Mouse (Mus musculus) CH12.LX (cell line): Measurements from ENCODE around the gene Prrg2. TPM values are rescaled to one million over a fixed set of nuclear protein-coding genes. Genes with fewer than 3 reads are reported as not detected.

Experiments
- DNase-seq: peaks from one replicate; pipeline ENCODE4 v3.0.0-alpha.2; 2013; ENCODE audit errors: extremely low read depth
- H3K27ac ChIP-seq: 2 replicates; pipeline ENCODE4 v1.5.1; 2012; ENCODE audit warnings: low read depth, mild to moderate bottlenecking, control low read depth, moderate library complexity; ENCODE audit not compliant: insufficient read depth
- H3K27me3 ChIP-seq: replicated peaks from 2 replicates; pipeline ENCODE3; 2012; ENCODE audit warnings: inconsistent platforms
- H3K36me3 ChIP-seq, 2 experiments: replicated peaks in 1 of 2; 2 replicates each; pipeline versions ENCODE3 to v1.6.1; 2012; ENCODE audit warnings: inconsistent platforms in 1 of 2, low read length in 1 of 2, mild to moderate bottlenecking in 1 of 2, mixed read lengths in 1 of 2, moderate library complexity in 1 of 2; ENCODE audit not compliant: control insufficient read depth in 1 of 2, insufficient read depth in 1 of 2
- H3K4me1 ChIP-seq, 2 experiments: 2 replicates each; pipeline ENCODE4 v1.6.1; 2012; ENCODE audit warnings: inconsistent platforms in 1 of 2, moderate library complexity in 1 of 2; ENCODE audit not compliant: insufficient read depth in 2 of 2, control insufficient read depth in 1 of 2
- H3K4me2 ChIP-seq: 2 replicates; pipeline ENCODE4 v1.6.1; 2012; ENCODE audit warnings: low read depth, mild to moderate bottlenecking, control low read depth; ENCODE audit not compliant: poor library complexity, insufficient read depth, severe bottlenecking
- H3K4me3 ChIP-seq, 3 experiments: fragments of 150-350 bp in 1 of 3; sonication (generic) in 1 of 3; replicated peaks in 1 of 3; 2 replicates each; pipeline versions ENCODE3 to v1.5.1; 2011 to 2012; ENCODE audit warnings: low read depth in 2 of 3, low read length in 2 of 3, mild to moderate bottlenecking in 2 of 3, moderate library complexity in 2 of 3, control low read depth in 1 of 3, improper control_type of control experiment in 1 of 3, inconsistent platforms in 1 of 3, mixed read lengths in 1 of 3; ENCODE audit not compliant: poor library complexity in 1 of 3
- H3K79me2 ChIP-seq: replicated peaks from 2 replicates; pipeline ENCODE4 v1.6.1; 2012; ENCODE audit warnings: mild to moderate bottlenecking, moderate library complexity; ENCODE audit not compliant: control insufficient read depth, poor library complexity, insufficient read depth, severe bottlenecking; ENCODE audit errors: extremely low read depth
- H3K9ac ChIP-seq: 2 replicates; pipeline ENCODE4 v1.6.1; 2012; ENCODE audit warnings: low read depth, mild to moderate bottlenecking, control low read depth, moderate library complexity; ENCODE audit not compliant: insufficient read depth
- H3K9me3 ChIP-seq: replicated peaks from 2 replicates; pipeline ENCODE3; 2012; ENCODE audit warnings: low read length, inconsistent platforms, mixed read lengths
- BHLHE40 ChIP-seq: IDR thresholded peaks from 2 replicates; pipeline ENCODE4 v1.6.1; 2011; ENCODE audit warnings: mild to moderate bottlenecking, low read depth, low read length, improper control_type of control experiment
- CHD1 ChIP-seq: IDR thresholded peaks from 2 replicates; pipeline ENCODE4 v1.6.1; 2012; ENCODE audit warnings: low read depth, low read length, improper control_type of control experiment, inconsistent platforms
- E2F4 ChIP-seq: IDR thresholded peaks from 2 replicates; pipeline ENCODE4 v1.6.1; 2011; ENCODE audit warnings: low read depth, low read length, improper control_type of control experiment; ENCODE audit not compliant: insufficient replicate concordance
- ELF1 ChIP-seq: IDR thresholded peaks from 2 replicates; pipeline ENCODE4 v1.6.1; 2014; ENCODE audit warnings: low read depth, mild to moderate bottlenecking, inconsistent platforms, low read length, improper control_type of control experiment
- EP300 ChIP-seq: IDR thresholded peaks from 2 replicates; pipeline ENCODE4 v1.6.1; 2011; ENCODE audit warnings: low read length, improper control_type of control experiment
- ETS1 ChIP-seq: conservative IDR thresholded peaks from 2 replicates; pipeline ENCODE4 v1.6.1; 2012; ENCODE audit warnings: low read depth, mild to moderate bottlenecking, inconsistent platforms, low read length, improper control_type of control experiment, moderate library complexity
- HCFC1 ChIP-seq: IDR thresholded peaks from 2 replicates; pipeline ENCODE4 v1.6.1; 2012; ENCODE audit warnings: low read depth, mild to moderate bottlenecking, inconsistent platforms, low read length, improper control_type of control experiment
- IRF4 ChIP-seq: IDR thresholded peaks from 2 replicates; pipeline ENCODE4 v1.6.1; 2014; ENCODE audit warnings: low read depth, mild to moderate bottlenecking, inconsistent platforms, low read length, improper control_type of control experiment
- KAT2A ChIP-seq: IDR thresholded peaks from 2 replicates; pipeline ENCODE4 v1.6.1; 2012; ENCODE audit warnings: low read length, improper control_type of control experiment, inconsistent platforms; ENCODE audit not compliant: insufficient replicate concordance
- MAFK ChIP-seq: IDR thresholded peaks from 2 replicates; pipeline ENCODE4 v1.6.1; 2011; ENCODE audit warnings: low read length, improper control_type of control experiment; ENCODE audit not compliant: insufficient replicate concordance
- MEF2A ChIP-seq: IDR thresholded peaks from 2 replicates; pipeline ENCODE4 v1.6.1; 2014; ENCODE audit warnings: low read depth, mild to moderate bottlenecking, inconsistent platforms, low read length, improper control_type of control experiment, borderline replicate concordance
- MXI1 ChIP-seq: IDR thresholded peaks from 2 replicates; pipeline ENCODE4 v1.6.1; 2011; ENCODE audit warnings: mild to moderate bottlenecking, low read depth, low read length, improper control_type of control experiment
- MYC ChIP-seq: IDR thresholded peaks from 2 replicates; pipeline ENCODE4 v1.6.1; 2011; ENCODE audit warnings: low read depth, mild to moderate bottlenecking, improper control_type of control experiment, low read length
- NELFE ChIP-seq: IDR thresholded peaks from 2 replicates; pipeline ENCODE4 v1.6.1; 2011; ENCODE audit warnings: low read depth, low read length, improper control_type of control experiment
- NRF1 ChIP-seq: IDR thresholded peaks from 2 replicates; pipeline ENCODE4 v1.6.1; 2014; ENCODE audit warnings: low read depth, mild to moderate bottlenecking, inconsistent platforms, low read length, improper control_type of control experiment, moderate library complexity
- PAX5 ChIP-seq: IDR thresholded peaks from 2 replicates; pipeline ENCODE4 v1.6.1; 2012; ENCODE audit warnings: low read length, inconsistent platforms, mixed read lengths
- POLR2AphosphoS2 ChIP-seq: IDR thresholded peaks from 2 replicates; pipeline ENCODE4 v1.6.1; 2011; ENCODE audit warnings: low read depth, low read length, improper control_type of control experiment
- SIN3A ChIP-seq: IDR thresholded peaks from 2 replicates; pipeline ENCODE4 v1.6.1; 2012; ENCODE audit warnings: low read length, improper control_type of control experiment, inconsistent platforms
- SMC3 ChIP-seq: IDR thresholded peaks from 2 replicates; pipeline ENCODE4 v1.6.1; 2011; ENCODE audit warnings: low read depth, low read length, improper control_type of control experiment
- TCF12 ChIP-seq: IDR thresholded peaks from 2 replicates; pipeline ENCODE4 v1.6.1; 2014; ENCODE audit warnings: low read depth, mild to moderate bottlenecking, inconsistent platforms, low read length, improper control_type of control experiment
- UBTF ChIP-seq: IDR thresholded peaks from 2 replicates; pipeline ENCODE4 v1.6.1; 2012; ENCODE audit warnings: low read depth, mild to moderate bottlenecking, inconsistent platforms, low read length, improper control_type of control experiment, moderate library complexity
- USF2 ChIP-seq: conservative IDR thresholded peaks from 2 replicates; pipeline ENCODE4 v1.6.1; 2011; ENCODE audit warnings: low read depth, low read length, improper control_type of control experiment
- ZC3H11A ChIP-seq: IDR thresholded peaks from 2 replicates; pipeline ENCODE4 v1.6.1; 2012; ENCODE audit warnings: low read depth, mild to moderate bottlenecking, inconsistent platforms, low read length, improper control_type of control experiment
- dilution Hi-C: fragments of 300-500 bp; cut with MboI; formaldehyde crosslinking; loops from 2 replicates; pipeline ENCODE4 v1.14.3; 2020; ENCODE audit warnings: low sequenced_read_pairs; ENCODE audit not compliant: extremely low pct_unique_long_range_greater_than_20kb, extremely low pct_ligation_motif_present
- in situ Hi-C: fragments of 300-500 bp; cut with MboI; formaldehyde crosslinking; loops from 3 replicates; pipeline ENCODE4 v1.14.3; 2019; ENCODE audit warnings: low sequenced_read_pairs, low pct_ligation_motif_present, low pct_unique_long_range_greater_than_20kb, mixed read lengths
- polyA plus RNA-seq: library from polyadenylated mRNA; unstranded; fragments of >175 nt; gene quantifications from 2 replicates; pipeline ENCODE4 v1.2.1, GENCODE M21; 2012; ENCODE audit warnings: low read depth; ENCODE audit not compliant: insufficient read length
- total RNA-seq, 2 experiments: library from RNA; depleted of rRNA; stranded (reverse); fragments of 300-350 nt in 1 of 2; fragments of >200 nt in 1 of 2; gene quantifications; 2 replicates each; pipeline ENCODE4 v1.2.3; 2012 to 2014

The Prrg2 gene
- total and polyA plus RNA-seq, 3 experiments: 6.7 to 7.2 (median 7.1) TPM

DNA sequence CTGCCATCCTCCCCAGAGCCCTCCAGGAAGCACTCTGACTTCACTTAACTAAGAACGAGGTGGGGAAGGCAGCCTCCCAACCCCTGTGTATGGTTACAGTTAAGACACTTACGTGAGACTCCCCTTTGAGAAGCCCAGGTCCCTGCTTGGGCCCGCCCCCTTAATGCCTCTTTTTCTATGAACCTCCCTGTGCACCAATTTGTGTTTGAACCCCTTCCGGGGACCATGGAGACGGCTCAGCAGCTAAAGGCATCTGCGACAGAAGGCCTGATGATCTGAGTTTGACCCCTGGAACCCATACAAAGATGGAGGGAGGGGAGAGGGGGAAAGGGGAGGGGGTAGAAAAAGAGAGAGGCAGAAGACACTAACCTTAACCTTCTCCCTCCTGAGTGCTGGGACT lies 44.0 kb upstream of the Prrg2 start:
- Histone ChIP-seq H3K36me3 (no peaks in the 10 kb centered on the region), H3K4me2 (no peak overlapping the region), H3K9me3 (no peaks in the 10 kb centered on the region), H3K79me2 (no peaks in the 10 kb centered on the region), H3K27ac (no peak overlapping the region), H3K4me1 (no peaks in the 10 kb centered on the region; a peak in 1 of 4 replicates), H3K4me3 (no peak overlapping the region), H3K9ac (no peak overlapping the region), H3K27me3 (no peaks in the 10 kb centered on the region)
- in situ Hi-C loops: no loop called here
- dilution Hi-C loops: no loop called here
- TF ChIP-seq USF2: no peak
- TF ChIP-seq SMC3: no peak
- TF ChIP-seq EP300: no peak
- no peak for TF ChIP-seq TCF12
- no peak for TF ChIP-seq KAT2A
- TF ChIP-seq ZC3H11A: no peak
- TF ChIP-seq MAFK: no peak
- no peak for TF ChIP-seq MXI1
- TF ChIP-seq NRF1: no peak
- no peak for DNase-seq

DNA sequence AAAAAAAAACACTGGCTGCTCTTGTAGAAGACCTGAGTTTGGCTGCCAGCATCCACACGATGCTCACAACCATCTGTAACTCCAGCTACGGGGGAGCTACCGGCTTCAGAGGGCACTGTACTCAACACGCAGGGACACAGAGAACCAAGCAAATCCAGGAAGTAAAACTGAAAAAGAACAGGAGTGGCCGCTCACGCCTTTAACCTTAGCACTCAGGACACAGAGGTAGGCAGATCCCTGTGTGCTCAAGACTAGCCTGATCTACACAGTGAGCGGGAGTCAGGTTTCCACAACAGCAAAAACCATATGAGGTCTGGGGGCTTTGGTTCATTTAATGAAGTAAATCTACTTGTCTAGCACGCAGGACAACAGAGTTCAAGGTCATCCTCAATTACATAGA lies 43.0 kb upstream of the Prrg2 start:
- Histone ChIP-seq H3K4me2 (no peak overlapping the region), H3K36me3 (no peaks in the 10 kb centered on the region), H3K27me3 (no peaks in the 10 kb centered on the region), H3K9ac (no peak overlapping the region), H3K9me3 (no peaks in the 10 kb centered on the region), H3K79me2 (no peaks in the 10 kb centered on the region), H3K4me1 (no peaks in the 10 kb centered on the region; a peak in 1 of 4 replicates), H3K27ac (no peak overlapping the region), H3K4me3 (no peak overlapping the region)
- in situ Hi-C loops: no loop called here
- dilution Hi-C loops: no loop called here
- no peak for DNase-seq
- no peak for TF ChIP-seq KAT2A
- no peak for TF ChIP-seq BHLHE40
- TF ChIP-seq PAX5: no peak
- no peak for TF ChIP-seq IRF4
- TF ChIP-seq ELF1: no peak
- TF ChIP-seq ETS1: no peak
- TF ChIP-seq NELFE: no peak
- no peak for TF ChIP-seq MAFK
- no peak for TF ChIP-seq E2F4
- no peak for TF ChIP-seq MYC
- TF ChIP-seq UBTF: no peak
- no peak for TF ChIP-seq MEF2A
- no peak for TF ChIP-seq TCF12
- no peak for TF ChIP-seq USF2
- TF ChIP-seq HCFC1: no peak
- no peak for TF ChIP-seq CHD1
- TF ChIP-seq SIN3A: no peak
- TF ChIP-seq POLR2AphosphoS2: no peak
